Mouse (Mus musculus): ENCODE measurements around the gene Fam171b.

Gene Fam171b

GRCm38 (mm10) chr2:83812483-83813272, at the start of gene Fam171b:
Gene Fam171b, plus strand, starts transcription at chr2:83812636.
- in situ Hi-C loops (cut with MboI, MseI): loop anchor here (10.0 to 25.0 kb wide), 2 partner anchors 162 to 625 kb away; partner anchors contain the start of genes Calcrl (in 1 of the 2), Gm13694 (in 1 of the 2) and Gm13696 (in 1 of the 2)

GRCm38 (mm10) chr2:83766058-83766457, 46.4 kb upstream of the Fam171b start:
- in situ Hi-C loops (cut with MboI, MseI): no loop called here

GRCm38 (mm10) chr2:83766878-83767277, 45.6 kb upstream of the Fam171b start:
- in situ Hi-C loops (cut with MboI, MseI): no loop called here

GRCm38 (mm10) chr2:83768311-83769047, 44.0 kb upstream of the Fam171b start:
- in situ Hi-C loops (cut with MboI, MseI): no loop called here

- in situ Hi-C loops (cut with MboI, MseI): loop anchor here in 1 of 2 experiments (5.0 kb wide), 1 partner anchor 109 kb away; no protein-coding TSS in a partner anchor
These were observed 41.2 kb upstream of the Fam171b start for GRCm38 (mm10) chr2:83771155-83771812.

- in situ Hi-C loops (cut with MboI, MseI): loop anchor here in 1 of 2 experiments (25.0 kb wide), 1 partner anchor 896 kb away; the partner anchor contains the start of genes Gm28635, Med19 and Tmx2
These were observed 20.9 kb upstream of the Fam171b start for GRCm38 (mm10) chr2:83791330-83792073.

- in situ Hi-C loops (cut with MboI, MseI): loop anchor here in 1 of 2 experiments (25.0 kb wide), 1 partner anchor 895 kb away; the partner anchor contains the start of genes Gm28635, Med19 and Tmx2
These were observed 20.3 kb upstream of the Fam171b start for GRCm38 (mm10) chr2:83792102-83792501.

- in situ Hi-C loops (cut with MboI, MseI): loop anchor here in 1 of 2 experiments (25.0 kb wide), 1 partner anchor 892 kb away; the partner anchor contains the start of genes Gm28635, Med19 and Tmx2
These were observed 16.7 kb upstream of the Fam171b start for GRCm38 (mm10) chr2:83795766-83796165.

GRCm38 (mm10) chr2:83797902-83798497, 14.4 kb upstream of the Fam171b start:
- in situ Hi-C loops (cut with MboI, MseI): loop anchor here in 1 of 2 experiments (25.0 kb wide), 1 partner anchor 889 kb away; the partner anchor contains the start of genes Gm28635, Med19 and Tmx2

- in situ Hi-C loops (cut with MboI, MseI): loop anchor here (10.0 to 25.0 kb wide), 2 partner anchors 161 to 624 kb away; partner anchors contain the start of genes Calcrl (in 1 of the 2), Gm13694 (in 1 of the 2) and Gm13696 (in 1 of the 2)
These were observed 947 bp downstream of the Fam171b start for GRCm38 (mm10) chr2:83813273-83813892.

- in situ Hi-C loops (cut with MboI, MseI): loop anchor here (10.0 to 25.0 kb wide), 2 partner anchors 161 to 623 kb away; partner anchors contain the start of genes Calcrl (in 1 of the 2), Gm13694 (in 1 of the 2) and Gm13696 (in 1 of the 2)
These were observed 1.6 kb downstream of the Fam171b start for GRCm38 (mm10) chr2:83814009-83814408.

GRCm38 (mm10) chr2:83816147-83816546, 3.7 kb downstream of the Fam171b start:
- in situ Hi-C loops (cut with MboI, MseI): loop anchor here (10.0 to 25.0 kb wide), 2 partner anchors 159 to 621 kb away; partner anchors contain the start of genes Calcrl (in 1 of the 2), Gm13694 (in 1 of the 2) and Gm13696 (in 1 of the 2)

GRCm38 (mm10) chr2:83825161-83825560, 12.7 kb downstream of the Fam171b start:
- in situ Hi-C loops (cut with MboI, MseI): no loop called here

- in situ Hi-C loops (cut with MboI, MseI): no loop called here
These were observed 16.6 kb downstream of the Fam171b start for GRCm38 (mm10) chr2:83828895-83829539.

GRCm38 (mm10) chr2:83832903-83833302, 20.5 kb downstream of the Fam171b start:
- in situ Hi-C loops (cut with MboI, MseI): loop anchor here in 1 of 2 experiments (5.0 kb wide), 2 partner anchors 314 to 431 kb away; no protein-coding TSS in a partner anchor

- in situ Hi-C loops (cut with MboI, MseI): no loop called here
These were observed 23.1 kb downstream of the Fam171b start for GRCm38 (mm10) chr2:83835313-83836070.

GRCm38 (mm10) chr2:83848495-83848894, 36.1 kb downstream of the Fam171b start:
- in situ Hi-C loops (cut with MboI, MseI): no loop called here

- in situ Hi-C loops (cut with MboI, MseI): no loop called here
These were observed 41.0 kb downstream of the Fam171b start for GRCm38 (mm10) chr2:83853423-83853822.

Data from T-helper 17 cell (primary cell).